Mouse (Mus musculus): ENCODE measurements at regions not wholly inside any gene's neighbourhood (a gene's known extent, or its start where the extent isn't known, plus 50 kb on each side); places are given as distances from the start of the nearest gene placed in this dataset.

DNA sequence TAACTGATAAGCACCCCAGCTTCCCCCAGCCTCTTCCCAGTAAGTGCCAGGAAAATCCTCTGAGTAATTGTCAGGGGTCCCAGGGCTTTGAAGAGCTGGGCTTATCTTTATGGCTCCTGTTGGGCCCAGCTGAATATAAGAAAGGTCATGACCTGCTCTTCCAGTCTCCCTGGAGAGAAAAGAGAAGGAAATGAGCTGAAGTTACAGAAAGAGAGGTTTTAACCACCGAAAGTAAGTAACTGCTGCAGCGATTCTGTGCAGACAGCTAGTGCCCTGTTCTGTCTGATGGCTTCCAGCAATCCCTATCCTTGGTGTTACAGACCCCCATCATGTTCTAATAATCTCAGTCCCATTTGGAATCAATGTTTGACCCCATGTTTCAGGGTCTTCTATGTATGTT is 272.8 kb downstream of the Fam49a start:
- Histone ChIP-seq H3K36me3 (ENCODE audit: poor library complexity, severe bottlenecking) (no peaks in the 10 kb centered on the region), H3K27me3 (no peaks in the 10 kb centered on the region)
- ATAC-seq: no peak

DNA sequence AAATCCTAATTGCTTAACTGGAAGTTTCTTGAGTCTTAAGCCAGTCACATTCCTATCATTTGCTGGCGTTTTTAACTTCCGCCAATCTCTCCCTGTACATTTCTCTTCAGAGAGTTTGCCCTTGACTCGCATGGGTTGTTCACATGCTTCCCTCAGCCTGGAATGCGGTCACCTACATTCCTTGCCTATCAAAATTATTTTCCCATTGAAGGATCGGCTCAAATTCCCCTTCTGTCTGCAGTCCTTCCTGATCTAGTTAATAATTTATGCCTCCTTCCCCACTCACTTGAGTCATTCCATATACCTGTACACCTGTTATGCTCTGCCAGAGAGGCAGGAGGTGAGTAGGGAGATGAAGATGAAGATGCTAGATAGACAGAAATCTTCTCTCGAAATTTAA is 268.9 kb downstream of the Fam49a start:
- no peaks in the 10 kb centered on the region for H3K36me3 ChIP-seq (ENCODE audit: poor library complexity, severe bottlenecking)

More for the DNA sequence above, 272.8 kb downstream of the Fam49a start:
- H3K4me1 ChIP-seq: no peaks in the 10 kb centered on the region
- H3K9ac ChIP-seq: no peak overlapping the region
- no peak overlapping the region for H3K4me3 ChIP-seq
- WGBS: 25% methylated on average over 2 of the region's 2 CpGs
- no peaks in the 10 kb centered on the region for H3K9me3 ChIP-seq (replicated peaks)
- no peak overlapping the region for H3K4me2 ChIP-seq
- H3K27ac ChIP-seq: no peak overlapping the region

DNA sequence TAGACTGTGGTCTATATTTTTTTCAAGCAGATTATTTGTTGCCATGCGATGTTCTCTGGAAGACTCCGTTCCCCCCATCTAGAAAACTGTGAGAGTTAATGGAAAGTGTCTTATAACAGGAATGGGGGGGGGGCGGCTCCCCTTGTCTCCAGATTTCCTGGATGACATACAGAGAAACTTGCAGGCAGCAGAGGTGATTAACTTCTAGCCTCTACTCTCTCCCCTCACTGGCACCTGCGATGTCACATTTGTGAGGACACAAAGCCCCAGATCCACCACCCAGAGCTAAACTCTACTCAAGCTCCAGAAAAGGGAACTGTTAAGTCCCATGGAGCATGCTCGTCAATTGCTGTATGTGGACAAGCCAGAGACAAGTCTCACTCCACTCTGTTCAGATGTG is 267.6 kb downstream of the Fam49a start:
- Histone ChIP-seq H3K9me3 (replicated peaks) (no peaks in the 10 kb centered on the region), H3K36me3 (ENCODE audit: poor library complexity, severe bottlenecking) (no peaks in the 10 kb centered on the region), H3K27me3 (no peaks in the 10 kb centered on the region), H3K4me2 (no peak overlapping the region), H3K9ac (no peak overlapping the region), H3K27ac (peak overlapping the region; percentile 78), H3K4me1 (peaks cover 34% of the 10 kb centered on the region), H3K4me3 (no peak overlapping the region)
- 87% methylated on average over 5 of the region's 5 CpGs for whole genome bisulfite sequencing
- no peak for ATAC-seq

More for the DNA sequence above, 268.9 kb downstream of the Fam49a start:
- no peak overlapping the region for H3K4me3 ChIP-seq
- no peak overlapping the region for H3K27ac ChIP-seq
- no peaks in the 10 kb centered on the region for H3K27me3 ChIP-seq
- no peak for ATAC-seq
- peaks cover 34% of the 10 kb centered on the region for H3K4me1 ChIP-seq
- no peak overlapping the region for H3K9ac ChIP-seq
- WGBS: 73% methylated on average over 6 of the region's 6 CpGs
- H3K4me2 ChIP-seq: no peak overlapping the region
- no peaks in the 10 kb centered on the region for H3K9me3 ChIP-seq (replicated peaks)

DNA sequence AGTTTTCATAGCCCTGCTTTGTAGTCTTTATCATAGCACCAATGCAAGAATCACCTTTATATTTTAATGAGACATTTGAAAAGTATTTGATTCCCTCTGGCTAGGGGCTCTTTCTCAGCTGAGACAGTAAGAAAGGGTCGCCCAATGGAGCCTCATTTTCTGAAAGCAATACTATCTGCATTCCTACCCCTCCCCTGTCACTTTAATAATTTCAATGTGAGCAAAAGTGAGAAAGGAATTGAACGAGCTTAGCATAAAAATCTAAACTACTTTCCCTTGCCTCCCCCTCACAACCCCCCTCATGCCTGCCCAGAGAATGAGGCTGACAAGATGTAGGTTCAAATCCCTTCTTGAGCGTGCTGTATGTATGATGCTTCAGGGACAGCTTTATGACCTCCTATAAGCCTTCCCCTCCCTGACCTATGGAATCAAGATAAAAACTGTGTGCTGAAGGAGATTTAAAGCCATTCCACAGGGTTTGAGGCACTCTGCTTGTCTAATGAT is 266.6 kb downstream of the Fam49a start:
- WGBS: 7% methylated on average over 3 of the region's 3 CpGs
- Histone ChIP-seq H3K4me2 (no peak overlapping the region), H3K27ac (peak overlapping the region; percentile 78), H3K4me1 (peaks cover 34% of the 10 kb centered on the region), H3K36me3 (ENCODE audit: poor library complexity, severe bottlenecking) (no peaks in the 10 kb centered on the region), H3K4me3 (no peak overlapping the region), H3K9ac (no peak overlapping the region), H3K27me3 (no peaks in the 10 kb centered on the region), H3K9me3 (replicated peaks) (no peaks in the 10 kb centered on the region)
- ATAC-seq: no peak; the same call in 1 of the 2 replicates

DNA sequence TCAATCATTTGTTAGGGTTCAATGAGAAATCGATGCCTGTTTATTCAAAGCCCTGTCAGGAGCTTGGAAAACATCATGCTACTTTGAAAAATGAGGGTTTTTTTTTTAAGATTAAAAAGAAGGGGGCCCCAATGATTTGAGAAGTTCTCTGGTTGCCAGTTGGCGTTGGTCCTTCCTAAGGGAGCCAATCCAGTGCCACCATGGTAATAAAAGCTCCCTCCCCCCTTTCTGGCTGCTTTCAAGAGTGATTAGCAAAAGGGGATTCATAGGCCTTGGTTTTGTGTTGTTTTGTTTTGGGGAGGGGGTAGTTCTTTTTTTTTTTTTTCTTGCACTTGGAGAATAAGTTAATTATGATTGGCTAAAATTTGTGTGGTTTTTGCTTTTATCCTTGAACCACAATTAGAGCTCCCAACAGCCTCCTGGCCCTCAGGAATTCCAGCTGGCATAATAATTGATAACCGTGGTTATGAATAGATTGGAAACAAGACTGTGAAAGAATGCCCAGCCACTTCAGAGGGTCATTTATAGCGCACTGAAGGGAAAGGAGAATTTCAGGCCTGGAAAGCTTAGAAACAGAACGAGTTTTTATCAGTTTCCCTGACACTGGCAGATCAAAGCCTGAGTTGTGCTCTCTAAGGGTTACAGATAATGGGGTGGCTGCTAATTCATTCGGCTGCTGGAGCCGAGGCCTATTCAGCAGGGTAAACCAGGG is 266.0 kb downstream of the Fam49a start:
- Histone ChIP-seq H3K36me3 (ENCODE audit: poor library complexity, severe bottlenecking) (no peaks in the 10 kb centered on the region), H3K27me3 (no peaks in the 10 kb centered on the region), H3K27ac (peak overlapping the region; percentile 78), H3K4me3 (no peak overlapping the region), H3K4me2 (no peak overlapping the region), H3K4me1 (peaks cover 34% of the 10 kb centered on the region), H3K9ac (no peak overlapping the region), H3K9me3 (replicated peaks) (no peaks in the 10 kb centered on the region)
- 6% methylated on average over 7 of the region's 7 CpGs for WGBS
- peak; percentile 86 for ATAC-seq

DNA sequence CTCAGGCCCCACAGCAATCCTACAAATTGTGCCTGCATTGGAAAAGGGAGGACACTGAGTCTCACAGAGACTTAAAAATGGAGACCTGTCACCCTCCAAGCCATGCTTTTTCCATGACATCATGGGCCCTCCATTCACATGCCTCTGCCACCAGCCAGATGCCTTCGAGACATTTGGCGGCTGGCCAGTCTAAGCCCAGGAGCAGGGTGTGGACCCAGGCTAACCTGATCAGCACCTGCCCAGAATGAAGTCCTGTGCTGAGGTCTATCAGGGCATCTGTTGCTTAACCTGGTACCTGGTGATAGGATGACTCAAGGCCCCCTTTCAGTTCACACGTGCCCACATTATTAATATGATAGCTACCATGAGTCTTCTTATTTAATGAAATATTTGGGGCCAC is 265.4 kb downstream of the Fam49a start:
- H3K4me1 ChIP-seq: peaks cover 34% of the 10 kb centered on the region
- ATAC-seq: peak; percentile 90
- H3K36me3 ChIP-seq (ENCODE audit: poor library complexity, severe bottlenecking): no peaks in the 10 kb centered on the region
- no peak overlapping the region for H3K9ac ChIP-seq
- H3K4me2 ChIP-seq: no peak overlapping the region
- no peak overlapping the region for H3K4me3 ChIP-seq
- no peaks in the 10 kb centered on the region for H3K9me3 ChIP-seq (replicated peaks)
- H3K27me3 ChIP-seq: no peaks in the 10 kb centered on the region
- H3K27ac ChIP-seq: peak overlapping the region; percentile 78
- 27% methylated on average over 3 of the region's 3 CpGs for WGBS

DNA sequence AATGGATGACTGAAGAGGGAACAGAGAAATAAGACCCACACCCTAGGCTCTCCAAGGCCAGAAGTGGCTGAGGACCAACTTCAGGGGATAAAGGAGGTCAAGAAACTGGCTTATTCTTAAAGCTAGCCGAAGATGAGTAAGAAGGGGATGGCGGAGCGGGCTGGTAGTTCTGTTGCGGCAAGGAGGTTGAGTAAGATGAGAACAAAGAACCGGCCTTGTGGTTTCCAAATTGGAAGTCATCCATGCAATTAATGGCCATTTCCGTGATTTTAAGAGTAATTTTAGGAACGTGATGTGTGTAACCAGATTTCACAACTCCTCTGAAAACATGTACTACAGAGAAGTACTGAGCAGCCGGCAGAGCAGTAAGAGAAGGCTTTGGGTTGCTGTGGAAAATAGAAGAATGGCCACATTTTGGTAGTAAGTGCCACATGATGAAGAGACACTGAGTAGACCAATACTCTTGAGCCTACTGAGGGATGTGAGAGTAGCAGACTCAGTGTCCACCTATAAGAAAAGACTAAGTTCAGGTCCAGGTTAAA is 258.4 kb downstream of the Fam49a start:
- no peaks in the 10 kb centered on the region for H3K9me3 ChIP-seq (replicated peaks)
- H3K9ac ChIP-seq: no peak overlapping the region
- H3K4me3 ChIP-seq: no peak overlapping the region
- H3K4me1 ChIP-seq: peaks cover 11% of the 10 kb centered on the region; the same call in 1 of the 2 replicates
- no peak overlapping the region; the same call in 1 of the 2 replicates for H3K27ac ChIP-seq
- no peaks in the 10 kb centered on the region for H3K27me3 ChIP-seq
- WGBS: 97% methylated on average over 8 of the region's 8 CpGs
- no peaks in the 10 kb centered on the region for H3K36me3 ChIP-seq (ENCODE audit: poor library complexity, severe bottlenecking)
- ATAC-seq: no peak
- H3K4me2 ChIP-seq: no peak overlapping the region

DNA sequence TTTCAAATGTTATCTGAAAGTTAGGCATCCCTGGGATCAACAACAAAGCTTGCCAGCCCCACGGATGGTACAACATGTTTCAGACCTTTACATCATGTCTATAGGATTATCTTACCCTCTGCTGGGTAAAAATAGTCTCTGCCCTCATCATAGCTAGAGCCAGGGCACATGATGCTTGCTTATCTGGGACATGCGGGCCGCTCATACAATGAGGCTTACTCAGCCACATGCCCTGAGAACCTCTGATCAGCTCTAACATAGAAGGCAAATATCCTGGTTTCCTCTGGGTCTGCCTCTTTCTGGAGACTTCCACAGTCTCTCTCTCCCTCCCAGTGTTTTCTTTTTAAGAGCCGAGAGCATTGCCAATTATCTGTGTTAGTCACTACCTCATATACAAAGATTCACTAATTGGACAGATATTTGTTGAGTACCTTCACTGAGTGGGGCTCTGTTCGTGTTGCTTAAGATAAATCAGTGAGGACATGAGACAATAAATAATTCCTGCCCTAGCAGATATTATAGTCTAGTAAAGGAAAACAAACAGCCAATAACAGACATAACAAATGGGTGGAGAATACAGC is 256.6 kb downstream of the Fam49a start:
- no peak overlapping the region for H3K4me2 ChIP-seq
- H3K27ac ChIP-seq: 0 out of 2 replicates have a peak overlapping the region, but pooled peaks have one; percentile 33
- H3K27me3 ChIP-seq: no peaks in the 10 kb centered on the region
- H3K9me3 ChIP-seq (replicated peaks): no peaks in the 10 kb centered on the region
- H3K36me3 ChIP-seq (ENCODE audit: poor library complexity, severe bottlenecking): no peaks in the 10 kb centered on the region
- 47% methylated on average over 5 of the region's 5 CpGs for WGBS
- ATAC-seq: no peak
- peaks cover 11% of the 10 kb centered on the region; the same call in 1 of the 2 replicates for H3K4me1 ChIP-seq
- H3K9ac ChIP-seq: no peak overlapping the region
- H3K4me3 ChIP-seq: no peak overlapping the region

DNA sequence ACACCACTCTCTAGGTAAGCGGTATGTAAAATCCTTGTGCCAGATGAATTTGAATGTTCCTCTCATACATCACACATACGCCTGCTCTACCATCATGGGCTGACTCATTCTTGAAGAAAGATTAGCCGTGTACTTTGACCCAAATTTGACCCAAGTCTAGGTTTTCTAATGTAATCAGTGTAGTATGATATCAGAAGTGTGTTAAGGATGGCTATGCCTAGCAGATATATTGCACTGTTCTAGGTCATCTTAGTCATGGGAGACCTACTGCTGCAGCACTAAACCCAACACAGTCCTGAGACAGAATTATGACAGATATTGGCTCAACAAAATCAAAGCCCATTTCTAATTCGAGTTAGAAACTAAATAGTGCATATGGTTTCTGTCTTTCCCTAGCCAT is 255.1 kb downstream of the Fam49a start:
- Histone ChIP-seq H3K27ac (no peak overlapping the region), H3K9ac (no peak overlapping the region), H3K4me2 (no peak overlapping the region), H3K9me3 (replicated peaks) (no peaks in the 10 kb centered on the region), H3K36me3 (ENCODE audit: poor library complexity, severe bottlenecking) (no peaks in the 10 kb centered on the region), H3K27me3 (no peaks in the 10 kb centered on the region), H3K4me3 (no peak overlapping the region), H3K4me1 (peaks cover 11% of the 10 kb centered on the region; the same call in 1 of the 2 replicates)
- no peak for ATAC-seq
- WGBS: 92% methylated on average over 4 of the region's 4 CpGs

DNA sequence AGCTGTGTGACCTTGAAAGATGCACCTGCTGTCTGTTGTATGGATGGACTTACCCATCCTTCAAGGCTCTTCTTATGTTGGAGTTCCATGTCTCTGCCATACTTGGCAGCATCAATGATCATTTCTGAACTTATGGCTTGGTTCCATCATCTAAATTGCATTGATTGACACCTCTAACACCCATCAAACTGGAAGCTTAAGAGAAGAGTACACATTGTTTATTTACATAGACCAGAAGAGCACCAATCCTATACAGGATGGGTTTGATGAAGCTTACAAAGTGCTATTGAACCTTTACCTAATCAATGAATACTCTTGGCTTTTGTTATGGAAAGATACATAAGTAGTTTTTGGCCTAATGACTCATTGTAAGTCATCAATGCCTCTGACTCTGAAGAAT is 248.8 kb downstream of the Fam49a start:
- Histone ChIP-seq H3K27me3 (no peaks in the 10 kb centered on the region), H3K36me3 (ENCODE audit: poor library complexity, severe bottlenecking) (no peaks in the 10 kb centered on the region), H3K27ac (no peak overlapping the region), H3K4me2 (no peak overlapping the region), H3K4me1 (peaks cover 32% of the 10 kb centered on the region), H3K9ac (no peak overlapping the region), H3K9me3 (replicated peaks) (no peaks in the 10 kb centered on the region), H3K4me3 (no peak overlapping the region)
- no peak for ATAC-seq

DNA sequence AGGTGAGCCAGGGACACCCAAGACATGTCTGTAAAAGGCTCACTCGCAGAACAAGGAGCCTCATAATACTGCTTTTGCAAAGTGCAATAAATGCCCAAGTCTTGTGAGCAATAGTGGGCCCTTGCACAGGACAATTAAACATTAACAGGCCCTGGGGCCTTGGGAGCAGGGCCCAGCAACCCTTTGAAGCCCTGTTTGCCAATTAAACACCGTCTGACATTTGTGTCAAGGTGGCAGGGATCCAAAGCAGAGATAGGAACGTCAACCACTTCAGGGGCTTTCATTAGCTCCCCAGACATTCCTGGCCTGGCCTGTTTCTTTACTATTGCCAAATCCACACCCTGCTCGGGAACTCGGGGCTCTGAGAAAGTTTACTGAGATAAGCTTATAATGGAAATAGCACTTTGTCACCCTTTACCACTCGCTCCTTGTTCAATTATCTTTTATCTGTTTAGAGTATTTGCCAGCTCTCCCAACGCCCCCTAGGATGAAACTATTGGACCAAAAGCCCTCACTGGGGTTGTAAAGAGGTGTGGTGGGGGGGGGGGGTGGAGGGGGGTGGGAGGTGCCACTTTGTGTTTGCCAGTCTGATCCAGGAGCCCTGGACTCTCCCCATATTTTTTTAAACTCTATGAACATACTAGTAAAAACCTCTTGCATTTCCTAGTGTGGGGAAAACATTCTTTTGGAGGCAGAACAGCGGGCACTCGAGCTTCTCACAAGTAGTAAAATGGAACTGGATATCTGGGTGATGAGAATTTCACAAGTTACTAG is 247.4 kb downstream of the Fam49a start:
- Histone ChIP-seq H3K27me3 (no peaks in the 10 kb centered on the region), H3K9me3 (replicated peaks) (no peaks in the 10 kb centered on the region), H3K36me3 (ENCODE audit: poor library complexity, severe bottlenecking) (no peaks in the 10 kb centered on the region), H3K4me1 (peaks cover 32% of the 10 kb centered on the region), H3K4me2 (no peak overlapping the region), H3K9ac (no peak overlapping the region), H3K27ac (peak overlapping the region; percentile 49), H3K4me3 (no peak overlapping the region)
- ATAC-seq: peak; percentile 72
- WGBS: 32% methylated on average over 9 of the region's 9 CpGs

All from forebrain, embryonic 13.5 days (tissue).